Mouse (Mus musculus) kidney, postnatal 36 days (tissue): ENCODE data around the gene Ces2g.

Experiments
- DNase-seq, 2 experiments: peaks; one replicate each; pipeline ENCODE4 v3.0.0; 2021 to 2022; ENCODE audit warnings: mixed read lengths in 2 of 2

Gene Ces2g

GRCm38 (mm10) chr8:104961537-104961961, at the start of gene Ces2g:
Gene Ces2g (plus strand): TSS chr8:104961718.
- peak; percentile 30 to 43 for DNase-seq

DNA sequence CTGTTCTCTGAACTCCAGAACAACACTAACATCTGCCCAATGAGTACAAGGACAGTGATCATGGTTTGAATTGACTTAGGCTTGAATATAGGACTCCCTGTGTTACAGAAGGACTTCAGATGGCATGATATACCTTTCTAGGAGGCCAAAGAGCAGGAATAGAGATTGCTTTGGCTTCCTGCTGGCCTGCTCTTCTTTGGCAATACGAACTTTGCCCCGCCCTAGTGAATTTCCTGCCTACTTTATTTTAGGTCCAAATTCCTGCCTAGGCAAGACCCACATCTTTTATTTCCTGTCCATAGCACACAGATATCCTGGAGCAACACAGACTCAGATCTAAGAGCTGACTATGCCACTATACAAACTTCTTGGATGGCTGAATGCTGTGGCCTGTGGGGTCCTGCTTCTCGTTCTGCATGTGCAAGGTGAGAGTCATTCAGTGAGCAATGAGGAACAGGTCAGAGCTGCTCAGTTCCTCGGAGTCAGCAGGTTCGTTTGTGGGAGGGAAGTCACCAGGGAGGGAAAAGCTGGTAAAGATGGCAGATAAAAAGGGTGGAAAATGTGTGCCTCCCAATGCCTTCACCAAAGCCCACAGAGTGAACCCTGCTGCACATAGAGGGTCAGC, 35.4 kb upstream of the Ces2g start, which contains the start of gene Ces2e:
Ces2e (plus strand) TSS at position 289 of the 625 bp plus-strand sequence.
- peak; percentile 68 to 71 for DNase-seq

DNA sequence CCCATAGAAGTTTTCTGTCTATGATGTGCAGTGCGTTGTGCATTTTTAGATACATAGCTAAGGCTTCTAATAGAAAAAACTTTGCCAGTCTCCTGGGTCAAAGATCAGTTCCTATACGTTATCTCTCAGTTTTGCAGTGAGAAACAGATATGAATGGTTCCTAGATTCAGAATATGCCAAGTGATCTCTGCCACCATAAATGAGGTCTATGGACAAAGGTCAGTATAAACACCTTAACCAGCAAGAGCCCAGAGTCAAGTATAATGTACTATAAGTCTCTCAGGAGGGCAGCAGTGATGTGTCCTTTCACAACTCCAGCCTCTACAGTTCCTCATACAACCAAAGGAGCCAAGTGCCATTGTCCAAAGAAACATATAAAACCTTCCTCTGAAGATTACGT, 34.2 kb upstream of the Ces2g start:
- DNase-seq = no peak

DNA sequence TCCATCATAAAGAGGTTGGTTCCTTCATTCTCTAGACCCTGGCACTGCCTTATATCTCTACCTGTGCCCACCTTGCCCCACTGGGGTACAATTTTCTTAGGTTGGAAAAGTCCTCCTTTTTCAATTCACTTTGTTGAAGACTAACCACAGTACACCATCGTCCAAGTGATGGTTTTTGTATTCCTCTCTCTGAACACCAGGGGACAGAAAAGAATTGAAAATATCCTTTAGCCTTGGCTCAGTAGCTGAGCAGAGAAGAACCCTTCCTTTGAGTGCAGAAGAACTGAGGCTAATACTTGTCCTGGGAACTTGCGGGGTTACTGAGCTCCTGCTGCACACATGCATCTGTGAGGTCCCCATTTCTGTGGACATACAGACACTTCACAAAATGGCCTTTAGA, 16.9 kb upstream of the Ces2g start:
- peak in 1 of 2 experiments; percentile 12 for DNase-seq

GRCm38 (mm10) chr8:104947056-104947455, 14.5 kb upstream of the Ces2g start, which contains the start of gene Ces2f:
Gene Ces2f (plus strand): TSS chr8:104947356.
- no peak for DNase-seq

- DNase-seq = peak; percentile 41 to 72
Measured at GRCm38 (mm10) chr8:104949031-104949430, 12.5 kb upstream of the Ces2g start.

DNA sequence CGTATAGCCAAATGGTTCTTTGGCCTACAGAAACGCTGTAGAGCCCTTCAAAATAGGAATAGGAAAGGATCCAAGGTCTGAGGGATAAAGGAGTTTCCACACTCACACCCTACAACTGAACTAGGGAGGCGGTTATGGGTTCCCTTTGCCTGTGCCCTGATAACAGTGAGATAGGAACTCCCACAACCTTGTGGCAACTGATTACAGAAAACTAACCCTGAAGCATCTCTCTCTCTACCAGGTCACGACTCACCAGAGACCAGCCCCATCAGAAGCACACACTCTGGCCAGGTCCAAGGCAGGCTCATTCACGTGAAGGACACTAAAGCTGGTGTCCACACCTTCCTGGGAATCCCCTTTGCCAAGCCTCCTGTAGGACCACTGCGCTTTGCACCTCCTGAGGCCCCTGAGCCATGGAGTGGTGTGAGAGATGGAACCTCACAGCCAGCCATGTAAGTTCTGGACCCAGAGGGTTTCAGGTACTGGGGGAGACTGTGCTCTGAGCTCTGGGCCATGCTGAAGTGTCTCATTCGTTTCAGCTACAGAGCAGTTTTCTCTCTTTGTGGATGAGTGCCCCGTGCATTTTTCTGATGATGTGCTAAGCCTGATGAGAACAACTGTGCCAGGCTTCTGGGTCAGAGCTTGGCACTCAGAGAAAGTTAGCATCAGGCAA, 847 bp downstream of the Ces2g start:
- DNase-seq = no peak

- DNase-seq = no peak
Measured at GRCm38 (mm10) chr8:104963375-104963894, 1.9 kb downstream of the Ces2g start.

- DNase-seq = peak; percentile 31 to 43
Measured at GRCm38 (mm10) chr8:104984126-104984525, 22.6 kb downstream of the Ces2g start.

GRCm38 (mm10) chr8:104984942-104985341, 23.4 kb downstream of the Ces2g start:
- peak; percentile 77 to 92 for DNase-seq

- peak; percentile 66 to 75 for DNase-seq
Measured at GRCm38 (mm10) chr8:104998191-104998590, 36.7 kb downstream of the Ces2g start.

GRCm38 (mm10) chr8:104999183-104999582, 37.7 kb downstream of the Ces2g start:
- DNase-seq = peak in 1 of 2 experiments; percentile 45

- peak; percentile 85 to 90 for DNase-seq
Measured at GRCm38 (mm10) chr8:105000586-105000985, 39.1 kb downstream of the Ces2g start, which contains the start of gene Ces2h. Gene Ces2h (plus strand): TSS chr8:105000853.

- peak; percentile 29 to 52 for DNase-seq
Measured at GRCm38 (mm10) chr8:105010000-105010399, 48.5 kb downstream of the Ces2g start.

DNA sequence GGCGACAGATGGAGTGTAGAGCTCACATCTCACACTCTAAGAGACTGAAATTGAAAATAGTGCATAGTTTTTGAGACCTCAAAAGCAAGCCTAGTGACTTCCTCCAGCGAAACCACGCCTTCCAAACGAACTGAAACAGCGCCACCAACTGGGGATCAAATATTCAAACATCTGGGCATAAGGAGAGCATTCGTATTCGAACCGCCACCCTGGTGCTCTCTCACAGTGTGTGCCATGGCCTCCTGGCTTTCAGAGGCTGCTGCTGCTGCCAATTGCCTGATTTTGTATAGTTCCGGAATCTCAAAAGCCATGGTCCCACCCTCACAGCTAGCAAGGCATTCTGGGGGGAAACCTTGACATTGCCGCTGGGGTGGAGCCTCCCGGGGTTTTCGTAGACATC, 49.6 kb downstream of the Ces2g start:
- peak in 1 of 2 experiments; percentile 72 for DNase-seq

- no peak for DNase-seq
Measured at GRCm38 (mm10) chr8:105014391-105014790, 52.9 kb downstream of the Ces2g start.
